Mouse (Mus musculus) neural tube, embryonic 13.5 days (tissue): Measurements from ENCODE around the gene Cacnb4. TPM values are rescaled to one million over a fixed set of nuclear protein-coding genes. Genes with fewer than 3 reads are reported as not detected.

ENCODE experiments used
- polyA plus RNA-seq: library from polyadenylated mRNA; unstranded; fragments of >200 nt; fragmentation: Nextera tagmentation; extraction: Ambion mirVana; gene quantifications from 2 replicates; pipeline ENCODE4 v1.2.1, GENCODE M21; 2015

Gene Cacnb4
- polyA plus RNA-seq, 1 experiment from 2014 or later = 12.7 TPM

Other genes starting within 250 kb of the Cacnb4 start
- 34.5 and 38.4 TPM in 2 replicates for gene Stam2, start 65.5 kb upstream of the Cacnb4 start, polyA plus RNA-seq
- gene Fmnl2, start 181.0 kb upstream of the Cacnb4 start, polyA plus RNA-seq = 10.5 and 10.9 TPM in 2 replicates